Mouse (Mus musculus): Measurements from ENCODE around the gene Gm5447. TPM values are rescaled to one million over a fixed set of nuclear protein-coding genes. Genes with fewer than 3 reads are reported as not detected.
A peak's percentile ranks its signal among the peaks of the same experiment; 100 is the strongest.

Gene Gm5447
- polyA plus RNA-seq, 1 experiment from 2014 or later: not detected

DNA sequence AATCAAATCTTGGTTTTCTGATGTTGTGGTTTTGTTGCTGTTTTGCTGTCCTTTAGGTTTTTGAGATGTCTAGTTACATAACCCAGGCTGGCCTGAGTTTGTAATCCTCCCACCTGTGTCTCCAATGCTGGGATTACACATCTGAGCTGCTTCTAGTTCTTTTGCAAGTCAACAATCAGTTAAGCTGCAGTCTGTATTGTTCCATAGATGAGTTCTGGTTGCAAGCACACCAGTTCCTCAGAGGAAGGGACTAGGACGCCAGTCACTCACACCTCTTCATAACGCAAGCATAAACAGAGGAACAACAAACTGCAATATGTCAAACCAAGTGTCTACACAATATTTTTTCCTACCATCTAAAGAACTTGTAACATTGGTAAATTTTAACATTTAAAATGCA, 22.0 kb upstream of the Gm5447 start:
- ATAC-seq (replicated peaks; ENCODE audit: low FRiP score) (no peak), DNase-seq (ENCODE audit: low spot score) (no peak)
- Histone ChIP-seq H3K36me3 (ENCODE audit: control insufficient read depth, insufficient read depth, low read length) (no peaks in the 10 kb centered on the region), H3K4me2 (ENCODE audit: low read depth, low read length, severe bottlenecking) (no peak overlapping the region), H3K9ac (ENCODE audit: low read length) (no peak overlapping the region), H3K27me3 (ENCODE audit: control insufficient read depth, insufficient read depth, low read length) (no peaks in the 10 kb centered on the region), H3K4me1 (replicated peaks; ENCODE audit: control insufficient read depth, insufficient read depth, low read length) (no peaks in the 10 kb centered on the region), H3K9me3 (ENCODE audit: control insufficient read depth, low read length) (no peaks in the 10 kb centered on the region), H3K4me3 (ENCODE audit: low read depth, low read length) (no peak overlapping the region), H3K27ac (ENCODE audit: low read depth, low read length) (no peak overlapping the region)
- 88% methylated on average over 2 of the region's 2 CpGs for WGBS

DNA sequence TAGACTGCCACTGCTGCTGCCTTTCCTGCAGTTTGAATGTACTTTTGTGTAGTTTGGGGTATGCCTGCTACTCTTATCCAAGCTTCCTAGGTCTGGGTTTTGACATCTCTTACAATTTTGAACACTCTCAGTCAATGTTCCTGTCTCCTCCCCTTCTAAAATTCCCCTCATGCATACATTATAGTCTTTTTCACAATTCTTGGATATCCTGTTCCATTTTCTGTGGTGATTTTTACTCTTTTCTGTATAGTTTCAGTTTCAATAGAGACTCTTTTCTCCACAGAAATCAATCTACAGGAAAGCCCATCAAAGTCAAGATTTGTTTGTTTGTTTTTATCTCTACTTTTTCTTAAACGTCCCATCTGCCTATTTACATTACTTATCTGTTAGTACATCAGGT, 20.4 kb upstream of the Gm5447 start:
- Histone ChIP-seq H3K36me3 (ENCODE audit: control insufficient read depth, insufficient read depth, low read length) (no peaks in the 10 kb centered on the region), H3K4me3 (ENCODE audit: low read depth, low read length) (no peak overlapping the region), H3K9me3 (ENCODE audit: control insufficient read depth, low read length) (no peaks in the 10 kb centered on the region), H3K9ac (ENCODE audit: low read length) (no peak overlapping the region), H3K4me2 (ENCODE audit: low read depth, low read length, severe bottlenecking) (no peak overlapping the region), H3K27ac (ENCODE audit: low read depth, low read length) (no peak overlapping the region), H3K27me3 (ENCODE audit: control insufficient read depth, insufficient read depth, low read length) (no peaks in the 10 kb centered on the region), H3K4me1 (replicated peaks; ENCODE audit: control insufficient read depth, insufficient read depth, low read length) (no peaks in the 10 kb centered on the region)
- 84% methylated on average over 1 of the region's 1 CpGs for WGBS
- ATAC-seq (replicated peaks; ENCODE audit: low FRiP score): no peak
- no peak for DNase-seq (ENCODE audit: low spot score)

DNA sequence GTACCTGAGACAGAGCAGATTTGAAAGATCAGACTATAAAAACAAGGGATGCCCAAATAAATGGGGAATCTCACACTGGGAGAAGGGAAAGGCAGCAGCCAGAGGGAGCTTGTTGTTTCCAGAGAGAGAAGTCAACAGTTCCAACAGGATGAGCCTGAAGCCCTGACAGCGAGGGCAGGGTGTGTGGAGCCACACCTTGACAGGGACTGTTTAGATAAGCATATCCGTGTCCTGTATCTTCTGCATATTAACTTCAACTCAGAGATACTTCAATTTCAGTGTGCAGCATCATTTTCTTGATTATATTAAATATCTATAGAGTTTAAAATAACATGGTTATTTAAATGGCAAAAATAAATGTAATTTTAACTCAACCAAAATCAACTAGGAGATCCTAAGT, 13.3 kb upstream of the Gm5447 start:
- DNase-seq (ENCODE audit: low spot score) (no peak), ATAC-seq (replicated peaks; ENCODE audit: low FRiP score) (no peak)
- Histone ChIP-seq H3K27ac (ENCODE audit: low read depth, low read length) (no peak overlapping the region), H3K4me1 (replicated peaks; ENCODE audit: control insufficient read depth, insufficient read depth, low read length) (no peaks in the 10 kb centered on the region), H3K9me3 (ENCODE audit: control insufficient read depth, low read length) (no peaks in the 10 kb centered on the region), H3K4me2 (ENCODE audit: low read depth, low read length, severe bottlenecking) (no peak overlapping the region), H3K27me3 (ENCODE audit: control insufficient read depth, insufficient read depth, low read length) (no peaks in the 10 kb centered on the region), H3K4me3 (ENCODE audit: low read depth, low read length) (no peak overlapping the region), H3K36me3 (ENCODE audit: control insufficient read depth, insufficient read depth, low read length) (no peaks in the 10 kb centered on the region), H3K9ac (ENCODE audit: low read length) (no peak overlapping the region)
- 89% methylated on average over 2 of the region's 2 CpGs for WGBS

DNA sequence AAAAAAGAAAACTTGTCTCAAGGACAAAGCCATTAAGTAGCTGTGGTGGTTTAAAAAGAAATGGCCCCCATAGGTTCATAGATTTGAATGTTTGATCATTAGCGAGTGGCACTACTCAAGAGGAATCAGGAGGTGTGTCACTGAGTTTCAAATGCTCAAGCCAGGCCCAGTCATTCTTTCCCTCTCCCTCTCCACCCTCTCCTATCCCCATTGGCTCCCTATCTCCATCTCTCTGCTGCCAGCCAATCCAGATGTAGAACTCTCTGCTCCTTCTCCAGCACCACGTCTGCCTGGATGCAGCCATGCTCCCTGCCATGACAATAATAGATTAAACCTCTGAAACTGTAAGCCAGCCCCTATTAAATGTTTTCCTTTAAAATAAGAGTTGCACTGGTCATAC, 12.1 kb upstream of the Gm5447 start:
- WGBS: 62% methylated on average over 2 of the region's 2 CpGs
- no peaks in the 10 kb centered on the region for H3K9me3 ChIP-seq (ENCODE audit: control insufficient read depth, low read length)
- H3K27me3 ChIP-seq (ENCODE audit: control insufficient read depth, insufficient read depth, low read length): no peaks in the 10 kb centered on the region
- no peak overlapping the region for H3K4me3 ChIP-seq (ENCODE audit: low read depth, low read length)
- peaks cover 6% of the 10 kb centered on the region; the same call in 1 of the 2 replicates for H3K4me1 ChIP-seq (replicated peaks; ENCODE audit: control insufficient read depth, insufficient read depth, low read length)
- H3K27ac ChIP-seq (ENCODE audit: low read depth, low read length): no peak overlapping the region
- DNase-seq (ENCODE audit: low spot score) (no peak), ATAC-seq (replicated peaks; ENCODE audit: low FRiP score) (no peak)
- no peak overlapping the region for H3K9ac ChIP-seq (ENCODE audit: low read length)
- H3K36me3 ChIP-seq (ENCODE audit: control insufficient read depth, insufficient read depth, low read length): no peaks in the 10 kb centered on the region
- no peak overlapping the region for H3K4me2 ChIP-seq (ENCODE audit: low read depth, low read length, severe bottlenecking)

DNA sequence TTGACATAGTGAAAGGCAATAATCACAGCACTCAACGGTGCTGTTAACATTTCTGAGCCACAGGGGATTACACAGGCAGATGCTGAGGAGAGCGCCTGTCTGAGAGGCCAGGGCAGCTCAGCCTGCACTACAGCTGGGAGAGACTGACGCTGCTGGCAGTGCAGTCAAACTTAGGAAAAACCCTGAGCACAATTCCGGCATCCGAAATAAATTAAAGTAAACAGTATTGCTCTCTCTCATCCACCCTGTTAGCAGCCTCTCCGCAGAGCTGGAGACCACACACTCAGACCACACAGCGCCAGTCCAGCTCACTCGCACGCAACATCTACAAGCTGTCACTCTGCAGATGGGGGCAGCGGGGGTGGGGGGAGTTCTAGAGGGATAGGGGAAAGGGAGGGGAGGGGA, 7.5 kb upstream of the Gm5447 start:
- Histone ChIP-seq H3K4me3 (ENCODE audit: low read depth, low read length) (no peak overlapping the region), H3K4me2 (ENCODE audit: low read depth, low read length, severe bottlenecking) (peak overlapping the region; percentile 29), H3K9ac (ENCODE audit: low read length) (peak overlapping the region; percentile 27; the same call in 1 of the 2 replicates), H3K4me1 (replicated peaks; ENCODE audit: control insufficient read depth, insufficient read depth, low read length) (peaks cover 7% of the 10 kb centered on the region; the same call in 1 of the 2 replicates), H3K36me3 (ENCODE audit: control insufficient read depth, insufficient read depth, low read length) (no peaks in the 10 kb centered on the region), H3K9me3 (ENCODE audit: control insufficient read depth, low read length) (no peaks in the 10 kb centered on the region), H3K27me3 (ENCODE audit: control insufficient read depth, insufficient read depth, low read length) (no peaks in the 10 kb centered on the region), H3K27ac (ENCODE audit: low read depth, low read length) (no peak overlapping the region)
- no peak; the same call in 1 of the 2 replicates for ATAC-seq (replicated peaks; ENCODE audit: low FRiP score)
- WGBS: 19% methylated on average over 10 of the region's 10 CpGs
- DNase-seq (ENCODE audit: low spot score): peak; percentile 59

DNA sequence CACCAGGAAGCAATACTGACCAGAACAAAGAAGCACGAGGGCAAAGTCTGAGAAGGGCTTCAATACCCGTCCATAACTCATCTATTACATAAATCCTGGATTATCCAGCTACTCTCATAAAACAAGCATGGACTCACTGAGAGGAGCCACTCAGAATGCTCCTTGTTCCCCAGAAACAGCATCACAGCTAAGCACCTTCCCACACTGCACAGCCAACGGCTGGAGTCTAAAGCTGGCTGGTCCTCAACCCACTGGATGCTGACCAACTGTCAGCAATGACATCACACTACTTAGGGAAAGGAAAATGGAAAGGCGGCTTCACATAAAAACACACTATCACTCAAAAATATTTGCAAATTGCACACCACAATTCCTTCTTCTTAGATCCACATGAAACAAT, 5.7 kb upstream of the Gm5447 start:
- H3K36me3 ChIP-seq (ENCODE audit: control insufficient read depth, insufficient read depth, low read length): no peaks in the 10 kb centered on the region
- H3K27ac ChIP-seq (ENCODE audit: low read depth, low read length): no peak overlapping the region
- no peaks in the 10 kb centered on the region for H3K27me3 ChIP-seq (ENCODE audit: control insufficient read depth, insufficient read depth, low read length)
- H3K4me1 ChIP-seq (replicated peaks; ENCODE audit: control insufficient read depth, insufficient read depth, low read length): peaks cover 9% of the 10 kb centered on the region; the same call in 1 of the 2 replicates
- H3K9ac ChIP-seq (ENCODE audit: low read length): no peak overlapping the region
- ATAC-seq (replicated peaks; ENCODE audit: low FRiP score): no peak
- H3K4me3 ChIP-seq (ENCODE audit: low read depth, low read length): no peak overlapping the region
- no peak for DNase-seq (ENCODE audit: low spot score)
- H3K9me3 ChIP-seq (ENCODE audit: control insufficient read depth, low read length): no peaks in the 10 kb centered on the region
- H3K4me2 ChIP-seq (ENCODE audit: low read depth, low read length, severe bottlenecking): no peak overlapping the region
- WGBS: 74% methylated on average over 4 of the region's 4 CpGs

DNA sequence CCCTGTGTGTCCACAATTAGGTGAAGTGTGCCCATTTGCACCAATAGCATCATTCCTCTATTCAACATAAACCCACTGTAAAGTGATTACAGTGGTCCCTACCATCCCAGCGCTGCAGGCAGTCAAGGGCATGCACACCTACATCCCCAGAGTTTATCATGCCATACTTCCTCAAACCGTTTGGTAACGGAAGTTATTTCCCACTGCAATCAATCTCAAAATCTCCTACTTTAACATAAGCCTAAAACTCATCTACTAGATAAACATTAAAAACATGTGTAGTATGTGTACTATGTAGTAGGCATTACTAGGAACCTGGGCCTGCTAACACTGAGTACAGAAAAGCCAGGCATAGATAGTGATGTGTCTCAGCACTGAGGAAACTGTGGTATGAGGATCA, 3.0 kb upstream of the Gm5447 start:
- Histone ChIP-seq H3K9me3 (ENCODE audit: control insufficient read depth, low read length) (no peaks in the 10 kb centered on the region), H3K4me1 (replicated peaks; ENCODE audit: control insufficient read depth, insufficient read depth, low read length) (peaks cover 9% of the 10 kb centered on the region; the same call in 1 of the 2 replicates), H3K4me3 (ENCODE audit: low read depth, low read length) (no peak overlapping the region), H3K4me2 (ENCODE audit: low read depth, low read length, severe bottlenecking) (no peak overlapping the region), H3K9ac (ENCODE audit: low read length) (no peak overlapping the region), H3K27ac (ENCODE audit: low read depth, low read length) (no peak overlapping the region), H3K27me3 (ENCODE audit: control insufficient read depth, insufficient read depth, low read length) (no peaks in the 10 kb centered on the region), H3K36me3 (ENCODE audit: control insufficient read depth, insufficient read depth, low read length) (no peaks in the 10 kb centered on the region)
- DNase-seq (ENCODE audit: low spot score): no peak
- 89% methylated on average over 3 of the region's 3 CpGs for WGBS
- ATAC-seq (replicated peaks; ENCODE audit: low FRiP score): no peak

DNA sequence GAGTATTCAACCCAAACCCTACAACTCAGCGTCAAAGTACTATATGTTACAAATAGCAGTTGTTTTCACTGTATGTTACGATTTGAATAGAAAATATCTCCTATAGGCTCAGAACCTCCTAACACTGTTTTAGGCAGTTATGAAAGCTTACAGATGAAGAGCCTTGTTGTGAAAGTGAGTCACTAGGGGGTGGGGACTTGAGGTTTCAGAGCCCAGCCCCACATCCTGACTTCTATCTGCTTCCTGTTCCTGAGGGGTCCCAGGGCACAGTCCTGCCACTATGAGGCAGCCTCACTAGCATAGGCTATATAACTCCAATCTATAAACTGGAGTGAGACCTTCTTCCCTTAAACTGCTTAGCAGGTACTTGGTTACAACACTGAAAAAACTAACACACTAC, 1.9 kb upstream of the Gm5447 start:
- Histone ChIP-seq H3K9me3 (ENCODE audit: control insufficient read depth, low read length) (no peaks in the 10 kb centered on the region), H3K4me2 (ENCODE audit: low read depth, low read length, severe bottlenecking) (no peak overlapping the region), H3K4me3 (ENCODE audit: low read depth, low read length) (no peak overlapping the region), H3K36me3 (ENCODE audit: control insufficient read depth, insufficient read depth, low read length) (no peaks in the 10 kb centered on the region), H3K27ac (ENCODE audit: low read depth, low read length) (no peak overlapping the region), H3K4me1 (replicated peaks; ENCODE audit: control insufficient read depth, insufficient read depth, low read length) (0 out of 2 replicates have a peak, but pooled peaks cover 3% of the 10 kb centered on the region), H3K9ac (ENCODE audit: low read length) (no peak overlapping the region), H3K27me3 (ENCODE audit: control insufficient read depth, insufficient read depth, low read length) (no peaks in the 10 kb centered on the region)
- 92% methylated on average over 2 of the region's 2 CpGs for WGBS
- no peak for ATAC-seq (replicated peaks; ENCODE audit: low FRiP score)
- DNase-seq (ENCODE audit: low spot score): no peak

DNA sequence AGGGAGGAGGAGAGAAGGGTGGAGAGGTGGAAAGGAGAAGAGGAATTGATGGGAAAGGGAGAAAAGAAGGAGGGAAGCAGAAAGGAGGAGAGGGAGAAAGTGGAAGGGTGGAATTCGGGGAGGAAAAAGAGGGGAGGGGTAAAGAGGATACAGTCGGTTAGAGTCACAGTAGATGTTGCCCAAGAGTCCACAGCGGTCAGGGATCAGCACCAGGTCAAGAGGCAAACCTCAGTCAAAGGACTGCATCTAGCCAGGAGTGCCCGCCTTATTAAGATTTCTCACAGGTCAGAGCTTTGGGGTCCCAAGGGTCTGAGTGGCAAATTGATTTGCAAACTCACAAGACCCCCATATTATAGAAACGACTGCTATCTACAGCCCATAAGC, 235 bp downstream of the Gm5447 start:
- H3K27ac ChIP-seq (ENCODE audit: low read depth, low read length): no peak overlapping the region
- DNase-seq (ENCODE audit: low spot score) (no peak), ATAC-seq (replicated peaks; ENCODE audit: low FRiP score) (peak; percentile 65)
- peak overlapping the region; percentile 85 for H3K9ac ChIP-seq (ENCODE audit: low read length)
- WGBS: 16% methylated on average over 5 of the region's 5 CpGs
- no peaks in the 10 kb centered on the region for H3K27me3 ChIP-seq (ENCODE audit: control insufficient read depth, insufficient read depth, low read length)
- H3K36me3 ChIP-seq (ENCODE audit: control insufficient read depth, insufficient read depth, low read length): no peaks in the 10 kb centered on the region
- peak overlapping the region; percentile 46 for H3K4me2 ChIP-seq (ENCODE audit: low read depth, low read length, severe bottlenecking)
- H3K4me3 ChIP-seq (ENCODE audit: low read depth, low read length): peak overlapping the region; percentile 78
- H3K9me3 ChIP-seq (ENCODE audit: control insufficient read depth, low read length): no peaks in the 10 kb centered on the region
- H3K4me1 ChIP-seq (replicated peaks; ENCODE audit: control insufficient read depth, insufficient read depth, low read length): 0 out of 2 replicates have a peak, but pooled peaks cover 2% of the 10 kb centered on the region

All from forebrain, embryonic 11.5 days (tissue).